Mouse (Mus musculus) layer of hippocampus, adult 18-20 months (tissue): Measurements from ENCODE around the gene Zfp697. TPM values are rescaled to one million over a fixed set of nuclear protein-coding genes. Genes with fewer than 3 reads are reported as not detected.
"Not testable (repeated sequence)": the region's sequence is repeated elsewhere in the genome, so short reads cannot be mapped to it uniquely, and the experiment has no call there.

ENCODE experiments used
- DNase-seq, 2 experiments: peaks; one replicate each; pipeline ENCODE4 v3.0.0; 2022; ENCODE audit warnings: low spot score in 2 of 2
- total RNA-seq, 2 experiments: library from RNA; stranded (reverse); gene quantifications; 2 replicates each; pipeline ENCODE4 v1.2.3; 2021

Zfp697 gene
- total RNA-seq, 2 experiments from 2014 or later: 25.8 to 27.0 TPM

GRCm38 (mm10) chr3:98496762-98497161 lies 114.5 kb downstream of the Zfp697 start:
- DNase-seq: not testable (repeated sequence)

DNA sequence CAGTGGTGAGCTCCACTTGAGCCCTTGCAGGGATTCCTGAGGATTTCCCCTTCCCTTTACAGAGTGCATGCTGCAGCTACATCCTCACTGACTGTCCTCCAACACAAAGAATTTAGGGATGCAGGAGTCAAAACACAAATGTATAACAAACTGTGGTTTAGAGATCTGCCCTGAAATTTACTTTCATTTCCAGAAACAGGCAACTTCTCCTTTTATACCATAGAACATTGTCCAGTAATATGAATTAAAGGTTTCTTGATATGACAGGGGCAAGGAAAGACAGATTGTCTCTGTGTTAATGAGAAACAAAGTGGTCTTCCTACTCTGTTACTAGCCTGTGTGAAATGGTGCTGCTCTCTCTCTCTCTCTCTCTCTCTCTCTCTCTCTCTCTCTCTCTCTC lies 115.1 kb downstream of the Zfp697 start:
- not testable (repeated sequence) for DNase-seq

DNA sequence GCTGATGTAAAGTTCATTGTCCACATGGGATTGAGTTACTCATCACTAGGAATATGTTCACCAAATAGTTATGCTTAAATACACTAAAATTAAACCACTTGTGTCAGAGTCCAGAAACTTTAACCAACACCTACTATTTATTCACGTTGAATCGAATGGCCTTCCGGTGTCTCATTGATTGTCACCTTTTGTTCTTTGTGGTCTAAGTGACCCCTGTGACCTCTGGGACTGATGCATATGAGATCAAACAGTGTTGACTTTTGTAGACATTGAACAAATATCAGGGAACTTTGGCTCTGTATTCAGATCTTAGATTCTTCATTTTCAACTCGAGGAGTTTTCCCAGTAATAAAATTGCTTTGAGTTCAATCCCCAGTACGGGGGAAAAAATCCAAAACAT lies 125.0 kb downstream of the Zfp697 start:
- DNase-seq: not testable (repeated sequence)

DNA sequence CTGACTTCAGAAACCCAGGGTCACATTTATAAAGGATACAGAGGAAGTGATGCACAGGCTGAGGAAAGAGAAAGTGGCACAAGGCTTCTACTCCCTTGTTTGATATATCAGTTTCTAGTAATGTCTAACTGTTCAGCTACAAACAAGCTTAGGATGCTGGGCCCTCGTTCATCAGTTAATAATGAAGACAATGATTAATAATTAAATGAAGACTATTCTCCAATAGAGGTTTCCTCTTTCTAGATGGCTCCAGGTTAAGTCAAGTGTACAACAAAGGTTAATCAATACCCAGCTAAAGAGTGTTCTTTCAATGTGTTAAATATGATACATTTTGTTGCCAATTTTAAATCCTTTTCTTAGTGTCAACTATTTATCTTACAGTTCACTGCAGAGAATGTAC lies 128.2 kb downstream of the Zfp697 start, which contains the start of gene Hsd3b4:
Gene Hsd3b4, minus strand, starts transcription at position 101 of the 400 bp plus-strand sequence.
- not testable (repeated sequence) for DNase-seq

DNA sequence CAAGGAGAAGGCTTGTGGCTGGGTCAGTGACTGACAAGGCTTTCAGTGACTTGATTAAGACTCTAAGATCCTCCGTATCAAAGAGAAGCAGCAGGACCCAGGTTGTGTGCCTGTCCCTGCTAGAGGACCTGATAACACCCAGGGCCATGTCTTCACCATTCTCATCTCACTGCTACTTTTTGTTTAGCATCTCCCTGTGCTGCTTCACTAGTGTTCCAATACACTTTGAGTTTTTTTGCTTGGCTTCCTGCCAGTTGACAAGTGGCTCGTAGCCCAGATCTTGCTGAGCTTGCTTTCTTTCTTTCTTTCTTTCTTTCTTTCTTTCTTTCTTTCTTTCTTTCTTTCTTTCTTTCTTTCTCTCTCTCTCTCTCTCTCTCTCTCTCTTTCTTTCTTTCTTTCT lies 140.5 kb downstream of the Zfp697 start:
- not testable (repeated sequence) for DNase-seq

DNA sequence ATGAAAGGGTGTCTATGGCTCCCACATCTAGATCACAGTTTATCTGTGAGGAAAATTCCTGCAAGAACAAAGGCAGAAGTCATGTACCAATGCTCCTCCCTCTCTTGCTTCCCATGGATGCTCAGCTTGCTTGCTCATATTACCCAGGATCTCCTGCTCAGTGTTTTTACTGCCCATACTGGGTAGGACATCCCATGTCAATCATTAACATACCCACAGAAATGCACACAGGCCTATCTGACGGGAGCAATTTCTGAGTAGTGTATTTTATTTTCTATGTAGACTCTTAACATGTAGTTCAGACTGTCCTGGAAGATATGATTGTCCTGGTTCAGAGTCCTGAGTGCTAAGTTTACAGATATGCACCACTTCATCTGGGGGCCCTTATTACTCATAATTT lies 142.3 kb downstream of the Zfp697 start:
- not testable (repeated sequence) for DNase-seq

DNA sequence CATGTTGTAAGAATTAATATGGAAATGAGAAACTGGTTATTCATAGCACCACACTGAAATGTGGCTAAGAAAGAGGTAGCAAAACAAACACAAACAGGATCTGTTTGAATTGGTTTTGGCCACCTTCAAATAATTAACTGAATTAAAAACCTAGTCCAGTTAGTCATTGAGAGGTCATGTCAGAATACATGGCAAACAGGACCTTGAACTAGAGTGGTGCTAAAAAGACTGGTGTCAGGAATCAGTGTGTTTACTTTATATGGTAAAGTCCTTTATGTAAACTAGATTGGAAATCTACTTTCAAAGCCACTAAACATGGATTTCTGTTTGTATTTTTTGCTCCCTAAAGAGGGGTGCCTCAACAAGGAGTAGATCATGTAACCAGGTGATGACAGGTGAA lies 142.7 kb downstream of the Zfp697 start:
- not testable (repeated sequence) for DNase-seq

- DNase-seq: not testable (repeated sequence)
Measured at GRCm38 (mm10) chr3:98547641-98548040, 165.4 kb downstream of the Zfp697 start.

DNA sequence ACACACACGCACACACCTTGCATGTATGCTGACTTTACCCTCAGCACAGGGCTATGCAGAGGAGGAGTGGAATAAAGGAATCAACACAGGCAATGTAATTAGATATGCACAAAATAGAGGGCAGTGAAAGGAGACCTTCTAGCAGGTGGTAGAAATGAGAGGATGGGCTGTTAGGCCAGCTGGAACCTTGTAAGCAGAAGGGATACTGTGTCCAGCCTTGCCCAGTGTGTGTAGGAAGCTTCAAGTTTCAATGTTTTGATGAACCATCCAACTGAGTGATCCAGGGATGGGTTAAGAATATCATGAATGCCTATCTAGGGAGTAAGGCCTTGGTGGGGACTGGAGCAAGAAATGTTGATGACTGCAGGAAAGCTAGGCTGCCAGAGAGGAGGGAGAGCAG lies 166.2 kb downstream of the Zfp697 start:
- DNase-seq: not testable (repeated sequence)

DNA sequence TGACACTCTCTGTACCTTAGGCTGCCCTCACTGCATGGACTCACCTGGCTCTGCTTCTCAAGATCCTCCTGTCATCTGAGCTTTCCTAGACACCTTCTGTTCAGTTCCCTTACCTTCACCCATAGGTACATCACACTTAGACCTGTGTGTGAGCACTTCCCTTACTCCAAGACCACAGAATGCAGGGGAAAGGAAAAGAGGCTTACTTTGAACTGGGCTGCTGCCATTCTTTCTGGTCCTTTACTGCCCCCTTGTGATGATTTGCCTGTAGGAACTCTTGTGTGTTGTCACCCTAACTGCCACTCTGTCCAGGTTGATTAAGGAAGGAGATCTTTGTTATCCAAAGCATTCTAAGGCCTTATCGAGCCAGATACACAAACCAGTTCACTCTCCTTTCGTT lies 168.0 kb downstream of the Zfp697 start:
- DNase-seq: not testable (repeated sequence)

DNA sequence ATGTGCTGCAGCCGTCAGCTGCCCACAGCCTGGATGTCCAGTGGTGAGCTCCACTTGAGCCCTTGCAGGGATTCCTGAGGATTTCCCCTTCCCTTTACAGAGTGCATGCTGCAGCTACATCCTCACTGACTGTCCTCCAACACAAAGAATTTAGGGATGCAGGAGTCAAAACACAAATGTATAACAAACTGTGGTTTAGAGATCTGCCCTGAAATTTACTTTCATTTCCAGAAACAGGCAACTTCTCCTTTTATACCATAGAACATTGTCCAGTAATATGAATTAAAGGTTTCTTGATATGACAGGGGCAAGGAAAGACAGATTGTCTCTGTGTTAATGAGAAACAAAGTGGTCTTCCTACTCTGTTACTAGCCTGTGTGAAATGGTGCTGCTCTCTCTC lies 168.6 kb downstream of the Zfp697 start:
- not testable (repeated sequence) for DNase-seq

GRCm38 (mm10) chr3:98560711-98561110 lies 178.4 kb downstream of the Zfp697 start:
- not testable (repeated sequence) for DNase-seq

DNA sequence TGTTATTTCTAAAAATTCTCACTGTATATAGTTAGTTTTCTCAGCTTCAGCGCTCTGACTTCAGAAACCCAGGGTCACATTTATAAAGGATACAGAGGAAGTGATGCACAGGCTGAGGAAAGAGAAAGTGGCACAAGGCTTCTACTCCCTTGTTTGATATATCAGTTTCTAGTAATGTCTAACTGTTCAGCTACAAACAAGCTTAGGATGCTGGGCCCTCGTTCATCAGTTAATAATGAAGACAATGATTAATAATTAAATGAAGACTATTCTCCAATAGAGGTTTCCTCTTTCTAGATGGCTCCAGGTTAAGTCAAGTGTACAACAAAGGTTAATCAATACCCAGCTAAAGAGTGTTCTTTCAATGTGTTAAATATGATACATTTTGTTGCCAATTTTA lies 181.6 kb downstream of the Zfp697 start:
- not testable (repeated sequence) for DNase-seq

DNA sequence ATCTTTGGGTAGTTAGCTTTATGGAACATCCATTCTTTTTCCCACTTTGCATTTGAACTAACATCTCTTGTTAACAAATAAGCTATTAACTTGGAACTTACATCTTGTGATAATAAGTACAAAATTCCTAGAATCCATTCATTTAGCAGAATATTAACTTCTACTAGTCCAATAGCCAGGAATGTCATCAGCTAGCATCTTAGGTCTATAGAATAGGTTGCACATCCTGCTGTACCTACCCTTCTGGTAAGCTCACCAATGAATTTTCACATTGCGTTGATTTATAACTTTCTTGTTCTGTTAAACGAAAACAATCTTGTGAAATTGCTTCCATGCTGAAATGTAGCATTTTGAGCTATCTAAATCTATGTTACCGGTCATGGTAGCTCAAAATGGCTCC lies 182.6 kb downstream of the Zfp697 start:
- DNase-seq: not testable (repeated sequence)

GRCm38 (mm10) chr3:98567717-98568116 lies 185.5 kb downstream of the Zfp697 start:
- DNase-seq: not testable (repeated sequence)

DNA sequence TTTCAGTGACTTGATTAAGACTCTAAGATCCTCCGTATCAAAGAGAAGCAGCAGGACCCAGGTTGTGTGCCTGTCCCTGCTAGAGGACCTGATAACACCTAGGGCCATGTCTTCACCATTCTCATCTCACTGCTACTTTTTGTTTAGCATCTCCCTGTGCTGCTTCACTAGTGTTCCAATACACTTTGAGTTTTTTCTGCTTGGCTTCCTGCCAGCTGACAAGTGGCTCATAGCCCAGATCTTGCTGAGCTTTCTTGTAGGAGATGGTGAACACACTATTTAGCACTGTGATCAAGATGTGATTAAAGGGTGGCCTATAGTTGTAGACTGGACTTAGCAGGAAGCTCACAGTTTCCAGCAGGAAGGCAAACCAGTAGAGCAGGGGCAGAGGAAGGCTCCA lies 198.8 kb downstream of the Zfp697 start:
- peak; percentile 66 to 78 for DNase-seq

GRCm38 (mm10) chr3:98582202-98582601 lies 199.9 kb downstream of the Zfp697 start:
- not testable (repeated sequence) for DNase-seq

DNA sequence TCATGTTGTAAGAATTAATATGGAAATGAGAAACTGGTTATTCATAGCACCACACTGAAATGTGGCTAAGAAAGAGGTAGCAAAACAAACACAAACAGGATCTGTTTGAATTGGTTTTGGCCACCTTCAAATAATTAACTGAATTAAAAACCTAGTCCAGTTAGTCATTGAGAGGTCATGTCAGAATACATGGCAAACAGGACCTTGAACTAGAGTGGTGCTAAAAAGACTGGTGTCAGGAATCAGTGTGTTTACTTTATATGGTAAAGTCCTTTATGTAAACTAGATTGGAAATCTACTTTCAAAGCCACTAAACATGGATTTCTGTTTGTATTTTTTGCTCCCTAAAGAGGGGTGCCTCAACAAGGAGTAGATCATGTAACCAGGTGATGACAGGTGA lies 200.4 kb downstream of the Zfp697 start:
- DNase-seq: not testable (repeated sequence)

- no peak for DNase-seq
Measured at GRCm38 (mm10) chr3:98587721-98588120, 205.5 kb downstream of the Zfp697 start.

- no peak for DNase-seq
Measured at GRCm38 (mm10) chr3:98588707-98589106, 206.4 kb downstream of the Zfp697 start, which contains the start of gene Gm10681. Gene Gm10681, minus strand, starts transcription at chr3:98588807.

GRCm38 (mm10) chr3:98613540-98613939 lies 231.3 kb downstream of the Zfp697 start:
- DNase-seq: not testable (repeated sequence)

- no peak for DNase-seq
Measured at GRCm38 (mm10) chr3:98613963-98614362, 231.7 kb downstream of the Zfp697 start.

- DNase-seq: not testable (repeated sequence)
Measured at GRCm38 (mm10) chr3:98614406-98614927, 232.2 kb downstream of the Zfp697 start.
